Mouse (Mus musculus): ENCODE data around the gene Cklf.
"Not testable (repeated sequence)": the region's sequence is repeated elsewhere in the genome, so short reads cannot be mapped to it uniquely, and the experiment has no call there.

Cklf gene

DNA sequence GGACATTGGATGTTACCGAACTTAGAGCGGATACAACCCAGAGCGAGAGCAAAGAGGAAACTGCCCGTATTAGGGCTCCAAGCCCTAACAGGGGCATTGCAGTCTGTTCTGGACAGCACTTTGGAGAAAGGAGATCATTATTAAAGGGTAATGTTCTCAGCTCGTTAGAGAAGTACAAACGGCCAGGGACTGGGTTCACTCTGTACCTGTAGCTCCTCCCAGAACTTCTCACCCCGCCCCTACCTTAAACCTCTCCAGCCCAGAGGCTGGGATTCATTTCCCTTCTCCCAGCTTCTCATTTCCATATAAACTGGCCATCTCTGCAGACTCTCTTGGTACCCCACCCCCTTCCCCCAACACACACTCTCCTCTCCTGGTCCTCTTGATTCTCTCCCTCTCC is 800 bp downstream of the Cklf start:
- in situ Hi-C loops (cut with MboI; ENCODE audit: low pct_unique_long_range_greater_than_20kb in 1 of 2, low sequenced_read_pairs in 2 of 2, unreplicated experiment in 1 of 2), result no loop called here

- in situ Hi-C loops (cut with MboI; ENCODE audit: low pct_unique_long_range_greater_than_20kb in 1 of 2, low sequenced_read_pairs in 2 of 2, unreplicated experiment in 1 of 2), result no loop called here
Measured at GRCm38 (mm10) chr8:104253016-104253415, 2.4 kb downstream of the Cklf start.

GRCm38 (mm10) chr8:104261802-104262201 is 11.1 kb downstream of the Cklf start:
- in situ Hi-C loops (cut with MboI; ENCODE audit: low pct_unique_long_range_greater_than_20kb in 1 of 2, low sequenced_read_pairs in 2 of 2, unreplicated experiment in 1 of 2), result not testable (repeated sequence)

GRCm38 (mm10) chr8:104264271-104264935 is 13.7 kb downstream of the Cklf start:
- in situ Hi-C loops (cut with MboI; ENCODE audit: low pct_unique_long_range_greater_than_20kb in 1 of 2, low sequenced_read_pairs in 2 of 2, unreplicated experiment in 1 of 2), result not testable (repeated sequence)

DNA sequence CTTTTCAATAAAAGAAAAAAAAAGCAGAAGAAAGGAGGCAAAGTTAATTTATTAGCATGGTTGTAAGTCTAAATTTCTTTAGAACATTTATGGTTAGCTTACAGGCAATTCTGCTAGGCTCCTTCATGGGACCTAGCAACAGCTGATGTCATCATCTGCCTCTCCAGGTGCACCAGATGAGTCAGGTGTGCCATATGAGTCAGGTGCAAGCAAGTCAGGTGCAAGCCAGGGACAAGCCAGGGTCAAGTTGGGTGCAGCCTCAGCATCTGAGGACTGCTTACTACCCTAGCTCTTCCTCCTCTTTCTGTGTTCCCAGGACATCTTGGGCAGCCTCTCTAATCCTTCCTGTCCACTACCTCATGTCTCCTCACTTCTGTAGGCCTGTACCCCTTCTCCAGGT is 17.7 kb downstream of the Cklf start:
- in situ Hi-C loops (cut with MboI; ENCODE audit: low pct_unique_long_range_greater_than_20kb in 1 of 2, low sequenced_read_pairs in 2 of 2, unreplicated experiment in 1 of 2), result no loop called here

- in situ Hi-C loops (cut with MboI; ENCODE audit: low pct_unique_long_range_greater_than_20kb in 1 of 2, low sequenced_read_pairs in 2 of 2, unreplicated experiment in 1 of 2), result no loop called here
Measured at GRCm38 (mm10) chr8:104268937-104269440, 18.3 kb downstream of the Cklf start.

- in situ Hi-C loops (cut with MboI; ENCODE audit: low pct_unique_long_range_greater_than_20kb in 1 of 2, low sequenced_read_pairs in 2 of 2, unreplicated experiment in 1 of 2), result not testable (repeated sequence)
Measured at GRCm38 (mm10) chr8:104293081-104293480, 42.4 kb downstream of the Cklf start, which contains the start of gene Cmtm2a. Cmtm2a (minus strand) TSS chr8:104293181.

- in situ Hi-C loops (cut with MboI; ENCODE audit: low pct_unique_long_range_greater_than_20kb in 1 of 2, low sequenced_read_pairs in 2 of 2, unreplicated experiment in 1 of 2), result no loop called here
Measured at GRCm38 (mm10) chr8:104294396-104294795, 43.7 kb downstream of the Cklf start.

DNA sequence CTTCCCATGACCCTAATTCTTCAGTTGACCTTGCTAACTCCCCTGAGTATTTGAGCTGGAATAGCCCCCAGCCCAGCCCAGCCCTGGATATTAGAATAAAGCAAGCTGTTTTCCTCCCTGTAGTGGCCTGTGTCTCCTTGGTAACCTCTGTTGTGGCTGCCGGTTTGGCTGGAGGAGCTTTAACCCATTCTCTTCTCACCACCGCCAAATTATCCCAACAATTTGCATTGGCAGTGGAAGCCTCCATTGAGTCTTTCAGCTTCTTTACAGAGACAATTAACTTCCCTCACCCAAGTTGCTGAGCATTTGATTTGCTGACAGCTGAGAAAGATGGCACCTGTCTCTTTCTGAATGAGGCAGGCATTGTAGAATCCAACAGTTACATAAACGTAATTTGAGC is 50.9 kb downstream of the Cklf start:
- in situ Hi-C loops (cut with MboI; ENCODE audit: low pct_unique_long_range_greater_than_20kb in 1 of 2, low sequenced_read_pairs in 2 of 2, unreplicated experiment in 1 of 2), result not testable (repeated sequence)

GRCm38 (mm10) chr8:104302536-104302935 is 51.9 kb downstream of the Cklf start:
- in situ Hi-C loops (cut with MboI; ENCODE audit: low pct_unique_long_range_greater_than_20kb in 1 of 2, low sequenced_read_pairs in 2 of 2, unreplicated experiment in 1 of 2), result not testable (repeated sequence)

GRCm38 (mm10) chr8:104304962-104305361 is 54.3 kb downstream of the Cklf start:
- in situ Hi-C loops (cut with MboI; ENCODE audit: low pct_unique_long_range_greater_than_20kb in 1 of 2, low sequenced_read_pairs in 2 of 2, unreplicated experiment in 1 of 2), result no loop called here

GRCm38 (mm10) chr8:104308341-104308740 is 57.7 kb downstream of the Cklf start:
- in situ Hi-C loops (cut with MboI; ENCODE audit: low pct_unique_long_range_greater_than_20kb in 1 of 2, low sequenced_read_pairs in 2 of 2, unreplicated experiment in 1 of 2), result not testable (repeated sequence)

DNA sequence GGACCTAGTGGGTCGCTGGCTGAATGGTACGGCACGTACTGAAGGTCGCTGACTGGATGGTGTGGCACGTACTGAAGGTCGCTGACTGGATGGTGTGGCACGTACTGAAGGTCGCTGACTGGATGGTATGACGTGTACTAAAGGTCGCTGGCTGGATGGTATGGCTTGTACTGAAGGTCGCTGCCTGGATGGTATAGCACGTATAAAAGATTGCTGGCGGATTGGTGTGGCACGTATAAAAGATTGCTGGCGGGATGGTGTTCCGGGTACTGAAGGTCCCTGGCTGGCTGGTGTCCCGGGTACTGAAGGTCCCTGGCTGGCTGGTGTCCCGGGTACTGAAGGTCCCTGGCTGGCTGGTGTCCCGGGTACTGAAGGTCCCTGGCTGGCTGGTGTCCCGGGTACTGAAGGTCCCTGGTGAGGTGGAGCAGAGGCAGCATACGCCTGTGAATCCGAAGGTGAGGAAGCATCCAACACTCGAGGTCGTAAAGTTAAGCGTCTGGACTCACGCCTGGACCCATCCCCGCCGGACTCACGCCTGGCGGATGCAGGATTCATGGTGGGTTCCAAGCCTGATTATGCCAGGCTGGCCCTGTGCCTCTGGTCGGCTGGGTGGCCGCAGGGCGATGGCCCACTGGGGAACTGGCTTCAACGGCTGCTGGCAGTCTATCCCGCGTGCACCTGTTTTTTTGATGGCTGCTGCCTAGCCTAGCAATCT is 58.9 kb downstream of the Cklf start, which contains the start of the genes Gm45711 and Cmtm1:
Gene Gm45711 (minus strand): TSS at position 641 of the 715 bp plus-strand sequence.
Gene Cmtm1 (minus strand): TSS at position 705 of the 715 bp plus-strand sequence.
- in situ Hi-C loops (cut with MboI; ENCODE audit: low pct_unique_long_range_greater_than_20kb in 1 of 2, low sequenced_read_pairs in 2 of 2, unreplicated experiment in 1 of 2), result not testable (repeated sequence)

- in situ Hi-C loops (cut with MboI; ENCODE audit: low pct_unique_long_range_greater_than_20kb in 1 of 2, low sequenced_read_pairs in 2 of 2, unreplicated experiment in 1 of 2), result not testable (repeated sequence)
Measured at GRCm38 (mm10) chr8:104312023-104312422, 61.4 kb downstream of the Cklf start.

GRCm38 (mm10) chr8:104313311-104313710 is 62.6 kb downstream of the Cklf start:
- in situ Hi-C loops (cut with MboI; ENCODE audit: low pct_unique_long_range_greater_than_20kb in 1 of 2, low sequenced_read_pairs in 2 of 2, unreplicated experiment in 1 of 2), result no loop called here

Data from mouse embryonic stem cell (cell line).